Mouse (Mus musculus): ENCODE measurements around the gene Cradd. TPM values are rescaled to one million over a fixed set of nuclear protein-coding genes. Genes with fewer than 3 reads are reported as not detected.

Gene Cradd
- polyA plus RNA-seq, 1 experiment from 2014 or later = 13.0 TPM

DNA sequence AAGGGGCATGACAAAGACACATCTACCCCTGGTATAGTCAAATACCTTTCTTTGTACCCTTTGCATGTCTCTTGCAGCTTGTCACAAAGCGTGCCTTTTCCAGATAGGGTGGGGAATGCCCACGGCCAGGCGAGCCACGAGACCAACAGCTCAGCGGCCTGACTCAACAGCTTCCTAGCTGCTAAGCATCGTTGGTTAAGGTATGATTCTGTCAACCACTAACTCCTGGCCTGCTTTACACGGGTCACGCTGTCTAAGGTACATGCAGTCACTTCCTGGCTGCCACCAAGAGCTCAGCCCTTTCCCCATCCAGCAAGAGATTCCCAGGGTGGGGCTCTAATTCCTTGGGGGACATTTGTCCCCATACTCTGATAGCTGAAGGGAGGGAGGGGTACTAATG, 110.6 kb downstream of the Cradd start:
- no peaks in the 10 kb centered on the region for H3K4me1 ChIP-seq (ENCODE audit: control insufficient read depth, insufficient read depth, low read length)
- H3K27ac ChIP-seq (ENCODE audit: low read length) = no peak overlapping the region
- H3K36me3 ChIP-seq (ENCODE audit: control insufficient read depth, insufficient read depth, low read length) = no peaks in the 10 kb centered on the region
- no peaks in the 10 kb centered on the region for H3K27me3 ChIP-seq (ENCODE audit: control insufficient read depth, insufficient read depth, low read length)
- no peaks in the 10 kb centered on the region for H3K9me3 ChIP-seq (ENCODE audit: control insufficient read depth, low read depth, low read length)
- WGBS = 76% methylated on average over 8 of the region's 8 CpGs
- no peak overlapping the region for H3K9ac ChIP-seq (replicated peaks; ENCODE audit: low read depth, low read length)
- H3K4me3 ChIP-seq (ENCODE audit: low read depth, low read length) = no peak overlapping the region
- H3K4me2 ChIP-seq (replicated peaks; ENCODE audit: low read depth, low read length) = no peak overlapping the region
- no peak for ATAC-seq (ENCODE audit: insufficient number of reproducible peaks, insufficient read depth, low FRiP score, low read depth)

DNA sequence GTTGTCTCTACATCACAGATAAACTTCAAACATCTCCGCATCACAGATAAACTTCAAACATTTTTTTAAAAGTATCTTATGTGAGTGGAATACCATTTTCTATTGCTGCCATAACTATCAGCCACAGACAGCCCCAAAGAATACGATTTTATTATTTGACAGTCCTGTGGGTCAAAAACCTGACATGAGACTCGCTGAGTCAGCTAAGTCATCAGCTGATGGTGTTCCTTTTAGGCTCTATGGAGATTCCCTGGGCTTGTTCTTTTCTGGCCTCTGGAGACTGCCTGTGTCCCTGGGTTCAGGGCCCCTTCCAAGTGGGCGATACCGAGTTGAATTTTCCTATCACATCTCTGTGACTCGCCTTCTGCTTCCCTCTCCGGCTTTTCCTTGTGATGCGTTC, 112.3 kb downstream of the Cradd start:
- WGBS = 92% methylated on average over 8 of the region's 8 CpGs
- Histone ChIP-seq H3K4me3 (ENCODE audit: low read depth, low read length) (no peak overlapping the region), H3K27ac (ENCODE audit: low read length) (no peak overlapping the region), H3K4me1 (ENCODE audit: control insufficient read depth, insufficient read depth, low read length) (no peaks in the 10 kb centered on the region), H3K9ac (replicated peaks; ENCODE audit: low read depth, low read length) (no peak overlapping the region), H3K9me3 (ENCODE audit: control insufficient read depth, low read depth, low read length) (no peaks in the 10 kb centered on the region), H3K4me2 (replicated peaks; ENCODE audit: low read depth, low read length) (no peak overlapping the region), H3K36me3 (ENCODE audit: control insufficient read depth, insufficient read depth, low read length) (no peaks in the 10 kb centered on the region), H3K27me3 (ENCODE audit: control insufficient read depth, insufficient read depth, low read length) (no peaks in the 10 kb centered on the region)
- ATAC-seq (ENCODE audit: insufficient number of reproducible peaks, insufficient read depth, low FRiP score, low read depth) = no peak

DNA sequence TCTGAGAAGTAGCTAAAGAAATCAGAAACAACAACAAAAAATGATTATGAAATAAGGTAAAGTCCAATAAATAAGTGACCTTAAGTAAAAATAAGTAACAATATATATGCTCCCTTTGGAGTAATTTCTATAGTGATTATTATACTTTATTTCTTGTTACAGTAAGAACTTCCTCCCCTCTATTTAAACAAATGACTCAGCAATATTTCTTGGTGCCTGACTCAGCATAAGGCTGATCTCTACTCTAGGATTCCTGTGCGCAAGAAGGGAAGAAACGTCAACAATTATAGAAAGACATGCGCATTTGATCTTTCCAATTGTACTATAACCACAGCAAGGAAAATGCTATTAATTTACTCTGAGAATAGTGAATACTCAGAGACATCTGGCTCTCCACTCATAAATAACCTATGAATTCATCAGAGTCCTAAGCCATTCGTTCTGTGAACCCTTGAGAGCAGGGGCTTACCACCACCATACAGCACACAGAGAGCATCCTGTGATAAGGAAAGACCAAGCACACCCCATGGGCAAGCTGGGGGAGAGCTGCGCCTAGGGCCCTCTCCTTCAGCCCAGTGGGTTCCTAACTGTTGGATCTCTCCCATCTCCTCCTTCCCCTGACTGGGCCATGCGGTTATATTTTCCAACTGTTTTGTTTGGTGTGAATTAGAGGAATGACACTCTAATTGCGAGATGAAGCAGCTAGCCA, 113.1 kb downstream of the Cradd start:
- H3K4me1 ChIP-seq (ENCODE audit: control insufficient read depth, insufficient read depth, low read length) = no peaks in the 10 kb centered on the region
- no peaks in the 10 kb centered on the region for H3K36me3 ChIP-seq (ENCODE audit: control insufficient read depth, insufficient read depth, low read length)
- no peaks in the 10 kb centered on the region for H3K9me3 ChIP-seq (ENCODE audit: control insufficient read depth, low read depth, low read length)
- ATAC-seq (ENCODE audit: insufficient number of reproducible peaks, insufficient read depth, low FRiP score, low read depth) = no peak
- no peaks in the 10 kb centered on the region for H3K27me3 ChIP-seq (ENCODE audit: control insufficient read depth, insufficient read depth, low read length)
- H3K4me2 ChIP-seq (replicated peaks; ENCODE audit: low read depth, low read length) = no peak overlapping the region
- no peak overlapping the region for H3K27ac ChIP-seq (ENCODE audit: low read length)
- no peak overlapping the region for H3K9ac ChIP-seq (replicated peaks; ENCODE audit: low read depth, low read length)
- WGBS = 77% methylated on average over 7 of the region's 7 CpGs
- H3K4me3 ChIP-seq (ENCODE audit: low read depth, low read length) = no peak overlapping the region

DNA sequence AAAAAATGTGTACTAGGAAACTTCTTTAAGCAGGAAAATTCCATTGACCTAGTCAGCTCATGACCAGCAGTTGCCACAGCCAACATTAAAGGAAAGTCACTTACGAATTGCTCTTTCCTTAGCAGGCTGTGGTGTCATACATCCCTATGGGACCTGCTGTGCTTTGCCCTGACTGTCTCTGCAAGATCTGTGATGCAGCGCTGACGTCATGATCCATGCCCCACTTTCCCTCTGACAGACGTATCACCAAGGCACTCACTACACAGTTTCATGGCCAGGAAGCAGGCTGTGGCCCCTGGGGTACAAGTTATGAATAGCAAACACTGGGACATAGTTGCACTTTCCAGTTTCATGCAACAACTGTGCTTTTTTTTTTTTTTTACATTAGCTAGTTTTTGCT, 113.8 kb downstream of the Cradd start:
- Histone ChIP-seq H3K36me3 (ENCODE audit: control insufficient read depth, insufficient read depth, low read length) (no peaks in the 10 kb centered on the region), H3K9me3 (ENCODE audit: control insufficient read depth, low read depth, low read length) (no peaks in the 10 kb centered on the region), H3K4me3 (ENCODE audit: low read depth, low read length) (no peak overlapping the region), H3K4me2 (replicated peaks; ENCODE audit: low read depth, low read length) (no peak overlapping the region), H3K27ac (ENCODE audit: low read length) (no peak overlapping the region), H3K9ac (replicated peaks; ENCODE audit: low read depth, low read length) (no peak overlapping the region), H3K4me1 (ENCODE audit: control insufficient read depth, insufficient read depth, low read length) (no peaks in the 10 kb centered on the region), H3K27me3 (ENCODE audit: control insufficient read depth, insufficient read depth, low read length) (no peaks in the 10 kb centered on the region)
- no peak for ATAC-seq (ENCODE audit: insufficient number of reproducible peaks, insufficient read depth, low FRiP score, low read depth)
- WGBS = 75% methylated on average over 4 of the region's 4 CpGs

DNA sequence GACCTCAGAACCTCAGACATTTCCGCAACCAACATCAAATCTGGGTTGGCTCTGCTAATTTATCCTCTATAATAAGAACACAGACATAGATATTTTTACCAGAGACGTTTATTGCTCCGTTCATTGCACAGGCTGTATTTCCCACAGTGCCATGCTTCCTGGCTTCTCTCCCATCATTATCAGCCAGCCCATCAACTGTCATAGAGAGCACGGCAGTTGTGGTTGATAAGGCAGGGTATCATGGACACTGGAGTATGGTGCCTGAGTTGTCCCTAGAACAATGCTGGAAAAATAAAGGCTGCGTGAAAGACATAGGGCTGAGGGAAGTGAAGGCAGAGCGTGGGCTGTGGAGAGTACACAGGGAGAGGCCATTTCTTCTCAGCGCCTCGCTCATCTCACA, 116.5 kb downstream of the Cradd start:
- H3K36me3 ChIP-seq (ENCODE audit: control insufficient read depth, insufficient read depth, low read length) = no peaks in the 10 kb centered on the region
- 93% methylated on average over 8 of the region's 8 CpGs for WGBS
- no peaks in the 10 kb centered on the region for H3K9me3 ChIP-seq (ENCODE audit: control insufficient read depth, low read depth, low read length)
- no peak overlapping the region for H3K27ac ChIP-seq (ENCODE audit: low read length)
- H3K4me3 ChIP-seq (ENCODE audit: low read depth, low read length) = no peak overlapping the region
- no peak overlapping the region for H3K9ac ChIP-seq (replicated peaks; ENCODE audit: low read depth, low read length)
- no peak for ATAC-seq (ENCODE audit: insufficient number of reproducible peaks, insufficient read depth, low FRiP score, low read depth)
- H3K4me1 ChIP-seq (ENCODE audit: control insufficient read depth, insufficient read depth, low read length) = no peaks in the 10 kb centered on the region
- H3K27me3 ChIP-seq (ENCODE audit: control insufficient read depth, insufficient read depth, low read length) = no peaks in the 10 kb centered on the region
- H3K4me2 ChIP-seq (replicated peaks; ENCODE audit: low read depth, low read length) = no peak overlapping the region

DNA sequence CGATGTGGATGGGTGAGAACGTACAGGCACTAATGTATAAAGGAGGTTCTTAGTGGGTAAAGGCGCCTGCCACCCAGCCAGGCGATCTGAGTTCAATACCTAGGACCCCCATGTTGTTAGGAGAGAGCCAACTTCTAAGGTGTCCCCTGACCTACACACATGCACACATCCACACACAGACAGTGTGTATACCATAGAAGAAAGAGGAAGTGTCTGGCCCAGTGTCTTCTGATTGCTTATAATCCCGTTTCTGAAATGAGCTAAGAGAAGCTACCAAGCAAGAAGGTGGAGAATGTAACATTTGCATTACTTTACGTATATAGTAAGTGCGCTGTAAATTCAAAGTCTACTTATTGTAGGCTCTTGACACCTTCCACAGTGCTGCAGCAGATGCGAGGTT, 122.4 kb downstream of the Cradd start:
- H3K4me2 ChIP-seq (replicated peaks; ENCODE audit: low read depth, low read length) = no peak overlapping the region
- no peak overlapping the region for H3K27ac ChIP-seq (ENCODE audit: low read length)
- H3K4me1 ChIP-seq (ENCODE audit: control insufficient read depth, insufficient read depth, low read length) = no peaks in the 10 kb centered on the region
- H3K9me3 ChIP-seq (ENCODE audit: control insufficient read depth, low read depth, low read length) = no peaks in the 10 kb centered on the region
- H3K27me3 ChIP-seq (ENCODE audit: control insufficient read depth, insufficient read depth, low read length) = no peaks in the 10 kb centered on the region
- H3K36me3 ChIP-seq (ENCODE audit: control insufficient read depth, insufficient read depth, low read length) = no peaks in the 10 kb centered on the region
- H3K4me3 ChIP-seq (ENCODE audit: low read depth, low read length) = no peak overlapping the region
- H3K9ac ChIP-seq (replicated peaks; ENCODE audit: low read depth, low read length) = no peak overlapping the region
- WGBS = 89% methylated on average over 8 of the region's 8 CpGs
- no peak for ATAC-seq (ENCODE audit: insufficient number of reproducible peaks, insufficient read depth, low FRiP score, low read depth)

DNA sequence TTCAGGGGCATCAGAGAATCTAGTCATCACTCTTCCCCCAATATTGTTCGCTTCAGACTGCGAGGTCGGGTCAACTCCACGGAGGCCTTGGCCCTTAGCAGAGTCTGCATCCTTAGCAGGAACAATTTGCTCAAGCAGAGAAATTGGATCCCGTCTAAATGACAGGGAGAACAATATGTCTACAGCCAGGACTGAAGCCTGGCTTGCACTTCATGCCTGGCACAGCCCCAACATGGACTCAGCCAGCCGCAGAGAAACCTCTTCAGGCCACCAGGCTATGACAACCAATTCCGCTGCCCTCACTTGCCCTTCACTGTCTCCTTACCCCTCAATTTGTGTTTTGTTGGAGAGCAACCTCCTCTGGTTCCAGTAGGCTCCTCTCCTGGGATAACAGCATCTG, 123.6 kb downstream of the Cradd start:
- Histone ChIP-seq H3K27ac (ENCODE audit: low read length) (no peak overlapping the region), H3K9me3 (ENCODE audit: control insufficient read depth, low read depth, low read length) (no peaks in the 10 kb centered on the region), H3K4me2 (replicated peaks; ENCODE audit: low read depth, low read length) (no peak overlapping the region), H3K9ac (replicated peaks; ENCODE audit: low read depth, low read length) (no peak overlapping the region), H3K4me1 (ENCODE audit: control insufficient read depth, insufficient read depth, low read length) (no peaks in the 10 kb centered on the region), H3K36me3 (ENCODE audit: control insufficient read depth, insufficient read depth, low read length) (no peaks in the 10 kb centered on the region), H3K27me3 (ENCODE audit: control insufficient read depth, insufficient read depth, low read length) (no peaks in the 10 kb centered on the region), H3K4me3 (ENCODE audit: low read depth, low read length) (no peak overlapping the region)
- 53% methylated on average over 7 of the region's 7 CpGs for WGBS
- ATAC-seq (ENCODE audit: insufficient number of reproducible peaks, insufficient read depth, low FRiP score, low read depth) = no peak

DNA sequence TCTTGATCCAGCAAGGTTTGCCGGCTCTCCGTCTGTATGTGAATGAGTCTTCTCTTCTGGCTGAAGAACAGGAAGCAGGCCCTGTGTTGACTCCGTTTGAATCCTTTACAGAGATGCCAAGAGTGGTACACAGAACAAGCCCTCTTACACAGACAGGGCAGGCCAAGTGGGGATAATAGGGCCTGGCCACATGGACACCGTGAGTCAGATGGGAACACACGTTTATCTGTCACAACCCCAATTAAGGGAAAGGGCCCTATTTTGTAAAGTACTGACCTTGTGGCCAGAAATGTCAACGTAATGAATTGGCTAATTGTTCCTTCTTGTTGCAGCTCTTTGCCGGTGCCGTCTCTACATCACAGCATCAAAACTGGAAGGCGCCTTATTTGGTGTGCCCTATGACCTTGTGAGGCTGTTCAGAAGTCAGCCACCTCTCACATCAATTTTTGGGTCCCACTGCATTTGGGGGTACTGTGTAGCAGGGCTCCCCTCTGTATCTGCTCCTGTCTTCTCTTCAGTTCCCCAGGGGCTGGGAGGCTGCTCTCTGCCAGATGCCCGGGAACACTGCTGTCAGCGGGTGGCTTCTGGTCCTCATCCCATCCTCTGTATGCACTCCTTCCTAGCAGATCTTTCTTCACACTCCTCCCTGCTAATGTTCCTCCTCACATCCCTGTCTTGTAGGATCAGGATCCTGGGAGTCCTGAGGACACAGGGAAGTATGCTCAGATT, 124.2 kb downstream of the Cradd start:
- no peak for ATAC-seq (ENCODE audit: insufficient number of reproducible peaks, insufficient read depth, low FRiP score, low read depth)
- Histone ChIP-seq H3K9me3 (ENCODE audit: control insufficient read depth, low read depth, low read length) (no peaks in the 10 kb centered on the region), H3K4me2 (replicated peaks; ENCODE audit: low read depth, low read length) (no peak overlapping the region), H3K27ac (ENCODE audit: low read length) (no peak overlapping the region), H3K4me3 (ENCODE audit: low read depth, low read length) (no peak overlapping the region), H3K27me3 (ENCODE audit: control insufficient read depth, insufficient read depth, low read length) (no peaks in the 10 kb centered on the region), H3K9ac (replicated peaks; ENCODE audit: low read depth, low read length) (no peak overlapping the region), H3K4me1 (ENCODE audit: control insufficient read depth, insufficient read depth, low read length) (no peaks in the 10 kb centered on the region), H3K36me3 (ENCODE audit: control insufficient read depth, insufficient read depth, low read length) (no peaks in the 10 kb centered on the region)
- WGBS = 53% methylated on average over 11 of the region's 11 CpGs
